Mouse (Mus musculus): ENCODE measurements around the gene Hbs1l.
"Not testable (repeated sequence)": the region's sequence is repeated elsewhere in the genome, so short reads cannot be mapped to it uniquely, and the experiment has no call there.

The Hbs1l gene

GRCm38 (mm10) chr10:21365897-21366296, 70.1 kb downstream of the Hbs1l start:
- DNase-seq, result no peak

GRCm38 (mm10) chr10:21366471-21366870, 70.7 kb downstream of the Hbs1l start:
- no peak for DNase-seq

- no peak for DNase-seq
Measured at GRCm38 (mm10) chr10:21367481-21367880, 71.7 kb downstream of the Hbs1l start.

- DNase-seq, result no peak
Measured at GRCm38 (mm10) chr10:21369586-21369985, 73.8 kb downstream of the Hbs1l start.

- no peak for DNase-seq
Measured at GRCm38 (mm10) chr10:21372271-21372670, 76.5 kb downstream of the Hbs1l start.

GRCm38 (mm10) chr10:21376682-21377473, 81.1 kb downstream of the Hbs1l start, which contains the start of gene Aldh8a1:
TSS of gene Aldh8a1 (plus strand) at chr10:21377291.
- no peak for DNase-seq

- DNase-seq, result no peak
Measured at GRCm38 (mm10) chr10:21378196-21378944, 82.6 kb downstream of the Hbs1l start.

- DNase-seq, result no peak
Measured at GRCm38 (mm10) chr10:21382914-21383313, 87.1 kb downstream of the Hbs1l start.

- DNase-seq, result no peak
Measured at GRCm38 (mm10) chr10:21385111-21385663, 89.4 kb downstream of the Hbs1l start.

- DNase-seq, result no peak
Measured at GRCm38 (mm10) chr10:21389075-21389474, 93.3 kb downstream of the Hbs1l start.

- no peak for DNase-seq
Measured at GRCm38 (mm10) chr10:21390440-21390839, 94.7 kb downstream of the Hbs1l start.

- no peak for DNase-seq
Measured at GRCm38 (mm10) chr10:21391286-21391685, 95.5 kb downstream of the Hbs1l start.

- no peak for DNase-seq
Measured at GRCm38 (mm10) chr10:21393390-21393789, 97.6 kb downstream of the Hbs1l start.

GRCm38 (mm10) chr10:21395426-21396139, 99.8 kb downstream of the Hbs1l start:
- DNase-seq, result no peak

GRCm38 (mm10) chr10:21398873-21399425, 103.2 kb downstream of the Hbs1l start:
- DNase-seq, result not testable (repeated sequence)

GRCm38 (mm10) chr10:21399622-21400021, 103.8 kb downstream of the Hbs1l start:
- DNase-seq, result no peak

- DNase-seq, result no peak
Measured at GRCm38 (mm10) chr10:21400031-21400430, 104.3 kb downstream of the Hbs1l start.

- no peak for DNase-seq
Measured at GRCm38 (mm10) chr10:21400453-21400852, 104.7 kb downstream of the Hbs1l start.

- DNase-seq, result no peak
Measured at GRCm38 (mm10) chr10:21401259-21401658, 105.5 kb downstream of the Hbs1l start.

GRCm38 (mm10) chr10:21404822-21405221, 109.0 kb downstream of the Hbs1l start:
- DNase-seq, result no peak

- DNase-seq, result no peak
Measured at GRCm38 (mm10) chr10:21405707-21406534, 110.1 kb downstream of the Hbs1l start.

- DNase-seq, result no peak
Measured at GRCm38 (mm10) chr10:21410711-21411110, 114.9 kb downstream of the Hbs1l start.

All from right cerebral cortex, postnatal 4 days (tissue).